Mouse (Mus musculus) hindbrain, embryonic 14.5 days (tissue): ENCODE results near the gene Polrmt. TPM values are rescaled to one million over a fixed set of nuclear protein-coding genes. Genes with fewer than 3 reads are reported as not detected.
"Not testable (repeated sequence)": the region's sequence is repeated elsewhere in the genome, so short reads cannot be mapped to it uniquely, and the experiment has no call there.

Experiments used
- ATAC-seq: fragments of 200-750 bp; cut with Nextera tagmentation; 2 replicates; pipeline ENCODE4 v1.8.0; 2017; ENCODE audit warnings: moderate number of reproducible peaks, mild to moderate bottlenecking, moderate TSS enrichment, moderate library complexity; ENCODE audit not compliant: low FRiP score
- DNase-seq: peaks from one replicate; pipeline ENCODE4 v3.0.0-alpha.2; 2015; ENCODE audit warnings: low spot score
- H3K27ac ChIP-seq: fragments of 300-500 bp; sonication (generic); 2 replicates; pipeline ENCODE4 v1.5.1; 2014; ENCODE audit warnings: mild to moderate bottlenecking, moderate library complexity
- H3K27me3 ChIP-seq: fragments of 300-500 bp; sonication (generic); 2 replicates; pipeline ENCODE4 v1.6.1; 2014; ENCODE audit warnings: mild to moderate bottlenecking, low read length, mixed read lengths; ENCODE audit not compliant: control insufficient read depth, insufficient read depth
- H3K36me3 ChIP-seq: fragments of 300-500 bp; sonication (generic); replicated peaks from 2 replicates; pipeline ENCODE4 v1.6.1; 2014; ENCODE audit not compliant: control insufficient read depth, insufficient read depth
- H3K4me1 ChIP-seq: fragments of 300-500 bp; sonication (generic); replicated peaks from 2 replicates; pipeline ENCODE4 v1.6.1; 2014; ENCODE audit warnings: antibody characterized with exemption, low read length, mixed read lengths; ENCODE audit not compliant: control insufficient read depth, insufficient read depth
- H3K4me2 ChIP-seq: fragments of 300-500 bp; sonication (generic); replicated peaks from 2 replicates; pipeline ENCODE4 v1.6.1; 2014; ENCODE audit warnings: mild to moderate bottlenecking, moderate library complexity
- H3K4me3 ChIP-seq: fragments of 300-500 bp; sonication (generic); replicated peaks from 2 replicates; pipeline ENCODE4 v1.5.1; 2014; ENCODE audit warnings: mild to moderate bottlenecking, low read length
- H3K9ac ChIP-seq: fragments of 300-500 bp; sonication (generic); 2 replicates; pipeline ENCODE4 v1.6.1; 2014
- H3K9me3 ChIP-seq: fragments of 300-500 bp; sonication (generic); 2 replicates; pipeline ENCODE4 v1.6.1; 2016; ENCODE audit warnings: low read length; ENCODE audit not compliant: control insufficient read depth
- WGBS: fragments of 180-500 bp; shearing (Covaris S2); extraction: QIAGEN DNeasy Blood & Tissue Kit; methylation state at CpG from one replicate; pipeline ENCODE4 v1.1.7; 2014; 5-methylcytosine and 5-hydroxymethylcytosine counted together
- polyA plus RNA-seq: library from polyadenylated mRNA; unstranded; fragments of >200 nt; fragmentation: Nextera tagmentation; extraction: Ambion mirVana; gene quantifications from 2 replicates; pipeline ENCODE4 v1.2.1, GENCODE M21; 2014

Polrmt gene
- polyA plus RNA-seq, 1 experiment from 2014 or later: 32.8 TPM

DNA sequence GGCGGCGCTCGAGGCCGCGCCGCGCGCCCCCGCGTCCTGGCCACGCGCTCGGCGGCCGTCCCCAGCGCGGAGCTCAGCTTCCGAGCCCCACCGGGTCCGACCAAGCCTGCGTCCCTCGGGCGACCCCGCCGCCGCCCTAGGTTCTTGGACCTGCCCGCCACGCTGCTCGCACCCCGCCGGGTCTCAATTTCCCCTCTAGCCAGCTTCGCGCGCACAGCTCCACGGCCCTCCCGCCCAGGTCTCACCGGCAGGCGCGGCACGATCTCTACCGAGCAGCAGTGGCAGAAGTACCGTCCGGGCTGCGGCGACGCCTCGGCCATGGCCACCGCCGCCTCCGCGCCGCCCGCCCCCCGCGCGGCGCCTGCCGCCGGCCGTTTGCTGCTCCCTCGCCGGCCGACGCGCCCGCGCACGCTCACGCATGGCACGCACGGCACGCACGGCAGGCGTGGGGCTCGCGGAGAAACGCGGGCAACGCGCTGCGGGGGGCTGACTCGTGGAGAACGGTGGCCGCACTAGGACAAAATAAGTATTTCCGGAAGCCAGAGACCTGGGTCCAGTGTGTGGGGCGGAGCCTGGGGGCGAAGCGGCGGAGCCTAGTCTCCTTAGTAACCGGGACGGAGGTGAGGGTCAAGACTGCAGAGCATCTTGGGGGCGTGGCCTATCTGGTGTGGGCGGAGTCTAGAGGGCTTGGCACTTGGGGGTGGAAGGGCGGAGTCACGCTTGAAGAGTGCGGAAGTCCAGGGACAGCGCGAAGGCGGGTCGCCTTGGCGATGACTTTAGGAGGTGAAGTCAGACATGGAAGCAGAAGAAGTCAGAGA lies 20.3 kb upstream of the Polrmt start, which contains the start of gene Rnf126:
TSS of gene Rnf126 (minus strand) at position 445 of the 818 bp plus-strand sequence.
- peak; percentile 96 for DNase-seq
- Histone ChIP-seq H3K27me3 (no peaks in the 10 kb centered on the region), H3K9me3 (no peaks in the 10 kb centered on the region), H3K27ac (peak within 1 kb of the TSS; percentile 90), H3K4me1 (peaks cover 20% of the 10 kb centered on the region), H3K36me3 (peaks cover 8% of the 10 kb centered on the region), H3K4me3 (peak within 1 kb of the TSS; percentile 88), H3K9ac (peak within 1 kb of the TSS; percentile 87), H3K4me2 (peak within 1 kb of the TSS; percentile 95)
- peak; percentile 89 for ATAC-seq
- under 1% methylated on average over 82 of the region's 101 CpGs for WGBS

DNA sequence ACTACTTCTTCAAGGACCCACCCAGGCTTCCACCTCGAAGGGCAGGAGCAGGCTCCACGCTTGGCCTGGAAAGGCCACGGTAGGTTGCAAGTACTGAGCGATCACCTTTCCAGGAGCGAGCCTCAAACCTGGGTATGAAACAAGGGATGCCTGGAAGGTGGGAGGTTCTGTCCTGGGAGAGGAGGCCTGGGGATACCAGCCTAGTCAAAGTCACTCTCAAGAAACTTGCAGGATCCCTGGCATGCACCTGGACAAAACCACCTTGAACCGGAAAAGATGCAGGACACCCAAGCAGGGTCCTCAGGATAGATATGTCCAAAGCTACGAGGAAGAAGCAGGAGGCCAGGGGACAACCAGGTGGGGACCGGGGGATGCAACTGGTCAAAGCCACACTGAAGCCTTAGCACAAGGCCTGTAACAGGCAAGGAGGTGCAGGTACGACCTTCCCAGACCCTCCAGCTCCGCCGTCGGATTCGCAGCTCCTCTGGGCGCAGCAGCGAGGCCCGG lies 19.7 kb upstream of the Polrmt start:
- DNase-seq (no peak), ATAC-seq (no peak)
- peaks cover 15% of the 10 kb centered on the region for H3K36me3 ChIP-seq
- H3K4me3 ChIP-seq: peak overlapping the region; percentile 88
- WGBS: 8% methylated on average over 16 of the region's 16 CpGs
- peak overlapping the region; percentile 90 for H3K27ac ChIP-seq
- peaks cover 20% of the 10 kb centered on the region for H3K4me1 ChIP-seq
- peak overlapping the region; percentile 87 for H3K9ac ChIP-seq
- peak overlapping the region; percentile 95 for H3K4me2 ChIP-seq
- no peaks in the 10 kb centered on the region for H3K27me3 ChIP-seq
- no peaks in the 10 kb centered on the region for H3K9me3 ChIP-seq

DNA sequence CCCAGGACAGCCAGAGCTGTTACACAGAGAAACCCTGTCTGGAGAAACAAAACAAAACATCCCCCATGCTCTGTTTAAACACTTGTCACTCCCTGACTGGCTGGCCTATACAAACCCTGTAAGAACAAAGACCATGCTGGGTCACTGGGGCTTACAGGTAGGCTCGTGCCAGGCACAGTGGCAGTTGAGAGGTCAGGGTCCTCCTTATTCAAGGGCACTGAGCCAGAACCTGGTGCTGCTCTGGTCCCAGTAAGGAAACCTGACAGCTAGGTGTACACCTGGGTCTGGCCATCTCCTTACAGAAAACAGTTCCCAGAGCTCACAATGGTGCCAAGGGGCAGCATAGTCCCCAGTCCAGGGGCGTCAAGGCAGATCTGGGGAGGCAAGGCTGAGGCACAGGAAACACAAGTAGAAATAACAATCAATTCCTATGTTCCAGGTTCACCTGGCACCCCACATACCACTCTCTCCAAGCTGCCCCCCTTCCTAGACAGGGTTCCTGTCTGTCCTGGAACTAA lies 18.9 kb upstream of the Polrmt start:
- Histone ChIP-seq H3K4me2 (peak overlapping the region; percentile 95), H3K27me3 (no peaks in the 10 kb centered on the region), H3K9ac (peak overlapping the region; percentile 87), H3K27ac (no peak overlapping the region), H3K4me1 (peaks cover 20% of the 10 kb centered on the region), H3K4me3 (peak overlapping the region; percentile 88), H3K36me3 (peaks cover 23% of the 10 kb centered on the region), H3K9me3 (no peaks in the 10 kb centered on the region)
- ATAC-seq (no peak), DNase-seq (no peak)
- 67% methylated on average over 2 of the region's 2 CpGs for WGBS

DNA sequence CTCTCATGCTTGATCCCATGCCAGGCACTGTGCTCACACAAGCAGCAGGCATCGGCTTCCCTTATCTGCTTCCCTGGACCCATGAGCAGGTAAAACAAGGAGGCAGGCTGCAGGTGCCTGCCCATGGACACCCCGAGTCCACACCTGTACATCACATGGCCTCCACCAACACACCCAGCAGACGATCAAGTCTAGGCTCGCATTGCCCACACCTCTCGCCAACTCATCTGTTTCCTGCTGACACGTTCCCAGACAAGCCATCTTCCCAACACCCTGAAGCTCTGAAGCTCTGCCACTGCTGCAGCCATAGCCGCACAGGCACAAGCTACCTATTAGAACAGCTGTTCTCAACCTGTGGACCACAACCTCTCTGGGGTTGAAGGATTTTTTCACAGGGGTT lies 17.9 kb upstream of the Polrmt start:
- Histone ChIP-seq H3K9me3 (no peaks in the 10 kb centered on the region), H3K4me3 (no peak overlapping the region), H3K27ac (no peak overlapping the region), H3K27me3 (no peaks in the 10 kb centered on the region), H3K4me1 (peaks cover 20% of the 10 kb centered on the region), H3K4me2 (no peak overlapping the region), H3K9ac (0 out of 2 replicates have a peak overlapping the region, but pooled peaks have one; percentile 31), H3K36me3 (peaks cover 33% of the 10 kb centered on the region)
- ATAC-seq (no peak), DNase-seq (no peak)
- 91% methylated on average over 7 of the region's 7 CpGs for WGBS

DNA sequence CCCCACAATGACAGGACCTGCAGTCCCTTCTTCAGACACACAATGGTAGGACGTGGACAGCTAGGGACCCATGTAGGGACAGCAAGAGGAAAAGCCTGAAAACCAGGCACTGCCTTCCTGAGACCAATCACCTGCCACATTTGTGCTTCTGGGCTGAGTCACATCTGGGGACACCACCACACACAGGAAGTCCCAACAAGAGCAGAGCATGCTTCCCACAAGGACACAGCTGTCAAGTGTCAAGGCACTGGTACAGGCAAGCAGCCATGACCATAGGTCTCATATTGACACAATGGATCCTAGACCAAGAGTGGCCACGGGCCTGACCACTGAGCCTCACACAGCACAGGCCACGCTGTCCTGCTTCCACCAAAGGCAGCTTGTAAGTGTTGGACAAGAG lies 16.5 kb upstream of the Polrmt start:
- no peak overlapping the region for H3K4me2 ChIP-seq
- H3K9ac ChIP-seq: no peak overlapping the region
- H3K9me3 ChIP-seq: no peaks in the 10 kb centered on the region
- H3K4me1 ChIP-seq: peaks cover 18% of the 10 kb centered on the region
- H3K36me3 ChIP-seq: peaks cover 47% of the 10 kb centered on the region
- no peak for ATAC-seq
- 85% methylated on average over 3 of the region's 3 CpGs for WGBS
- H3K27ac ChIP-seq: no peak overlapping the region
- no peaks in the 10 kb centered on the region for H3K27me3 ChIP-seq
- H3K4me3 ChIP-seq: no peak overlapping the region
- no peak for DNase-seq

DNA sequence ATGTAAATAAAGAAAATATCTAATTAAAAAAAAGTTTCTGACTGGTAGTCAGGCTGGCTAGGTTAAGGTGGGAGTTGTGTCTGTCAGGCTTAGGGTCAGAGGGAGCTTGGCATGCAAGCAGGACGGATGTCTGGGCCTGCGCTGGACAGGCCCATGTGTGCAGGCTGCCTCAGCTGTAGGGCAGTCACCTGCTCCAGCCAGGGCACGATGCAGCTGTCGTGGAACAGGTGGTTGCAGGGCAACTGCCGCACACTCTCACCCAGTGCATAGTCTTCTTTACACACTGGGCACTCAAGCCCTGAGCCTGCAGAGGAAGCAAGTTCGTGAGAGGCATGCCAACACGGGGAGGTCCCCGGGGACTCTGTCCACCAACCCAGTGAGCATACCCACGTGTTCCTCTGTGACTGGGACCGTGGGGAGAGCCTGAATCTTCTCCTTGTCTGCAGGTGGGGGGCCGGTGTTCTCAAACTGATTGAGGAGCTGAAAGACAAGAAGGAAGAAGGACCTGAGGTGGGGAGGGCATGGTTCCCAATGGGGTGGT lies 14.3 kb upstream of the Polrmt start:
- no peak for ATAC-seq
- no peak for DNase-seq
- WGBS: 92% methylated on average over 11 of the region's 11 CpGs
- no peak overlapping the region for H3K4me3 ChIP-seq
- peaks cover 12% of the 10 kb centered on the region for H3K4me1 ChIP-seq
- no peak overlapping the region for H3K27ac ChIP-seq
- no peaks in the 10 kb centered on the region for H3K9me3 ChIP-seq
- H3K9ac ChIP-seq: no peak overlapping the region
- H3K36me3 ChIP-seq: peaks cover 67% of the 10 kb centered on the region
- no peak overlapping the region for H3K4me2 ChIP-seq
- H3K27me3 ChIP-seq: no peaks in the 10 kb centered on the region

DNA sequence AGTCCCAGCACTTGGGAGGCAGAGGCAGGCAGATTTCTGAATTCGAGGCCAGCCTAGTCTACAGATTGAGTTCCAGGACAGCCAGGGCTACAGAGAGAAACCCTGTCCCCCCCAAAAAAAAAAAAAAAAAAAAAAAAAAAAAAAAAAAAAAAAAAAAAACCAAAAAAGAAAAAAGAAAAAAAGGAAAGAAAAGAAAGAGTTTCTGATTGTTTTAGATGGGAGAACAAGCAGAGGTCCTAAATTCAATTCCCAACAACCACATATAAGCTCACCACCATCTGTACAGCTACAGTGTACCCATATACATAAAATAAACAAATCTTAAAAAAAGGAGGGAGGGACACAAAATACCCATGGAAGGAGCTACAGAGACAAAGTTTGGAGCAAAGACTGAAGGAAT lies 13.3 kb upstream of the Polrmt start:
- ATAC-seq, DNase-seq, H3K4me3 ChIP-seq, H3K27ac ChIP-seq, H3K27me3 ChIP-seq, H3K9me3 ChIP-seq, H3K4me2 ChIP-seq, H3K9ac ChIP-seq: not testable (repeated sequence)
- WGBS: 89% methylated on average over 1 of the region's 1 CpGs
- peaks cover 11% of the 10 kb centered on the region; the same call in 1 of the 2 replicates for H3K4me1 ChIP-seq
- H3K36me3 ChIP-seq: peaks cover 67% of the 10 kb centered on the region

DNA sequence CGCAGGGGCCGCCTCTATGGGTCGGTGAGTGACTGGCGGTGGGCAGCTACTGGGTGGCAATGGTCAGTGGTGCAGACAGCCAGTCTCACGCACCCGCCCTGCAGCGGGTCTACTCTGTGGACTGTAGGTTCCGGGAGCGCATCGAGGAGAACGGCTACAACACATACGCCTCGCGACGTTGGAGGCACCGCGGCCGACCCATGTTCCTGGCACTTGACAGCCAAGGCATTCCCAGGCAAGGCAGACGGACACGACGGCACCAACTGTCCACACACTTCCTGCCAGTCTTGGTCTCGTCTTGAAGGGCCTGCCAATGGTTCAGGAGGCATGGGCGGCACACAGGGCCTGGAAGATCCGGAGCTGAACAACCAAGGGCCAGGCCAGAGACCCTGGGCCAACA lies 10.3 kb upstream of the Polrmt start:
- Histone ChIP-seq H3K9me3 (no peaks in the 10 kb centered on the region), H3K4me2 (no peak overlapping the region), H3K27ac (no peak overlapping the region), H3K4me1 (peaks cover 11% of the 10 kb centered on the region; the same call in 1 of the 2 replicates), H3K9ac (no peak overlapping the region), H3K27me3 (no peaks in the 10 kb centered on the region), H3K36me3 (peaks cover 58% of the 10 kb centered on the region), H3K4me3 (no peak overlapping the region)
- 88% methylated on average over 24 of the region's 24 CpGs for WGBS
- no peak for DNase-seq
- ATAC-seq: no peak

DNA sequence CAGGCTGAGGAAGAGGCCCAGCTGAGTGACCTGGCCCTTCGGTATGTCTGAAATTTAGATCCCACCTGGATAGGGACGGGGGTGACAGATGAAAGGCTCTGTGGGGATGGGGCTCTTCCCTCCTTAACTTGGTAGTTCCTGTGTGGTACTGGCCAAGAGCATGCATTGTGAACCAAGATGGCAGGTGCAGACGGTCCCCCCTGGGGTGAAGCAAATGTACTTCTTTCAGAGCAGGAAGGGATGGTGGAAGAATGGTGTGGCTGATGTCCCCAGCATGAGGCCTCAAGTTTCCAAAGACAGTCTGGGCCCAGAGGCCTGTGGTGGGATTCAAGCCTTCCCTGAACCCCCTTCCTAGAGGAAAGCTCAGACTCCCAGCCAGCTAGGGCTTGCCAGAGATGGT lies 9.5 kb upstream of the Polrmt start:
- Histone ChIP-seq H3K36me3 (peaks cover 50% of the 10 kb centered on the region), H3K4me2 (no peak overlapping the region), H3K9me3 (no peaks in the 10 kb centered on the region), H3K9ac (0 out of 2 replicates have a peak overlapping the region, but pooled peaks have one; percentile 57), H3K4me1 (peaks cover 11% of the 10 kb centered on the region; the same call in 1 of the 2 replicates), H3K27ac (no peak overlapping the region), H3K4me3 (no peak overlapping the region), H3K27me3 (no peaks in the 10 kb centered on the region)
- WGBS: 89% methylated on average over 3 of the region's 3 CpGs
- no peak for ATAC-seq
- no peak for DNase-seq
